Mouse (Mus musculus): ENCODE measurements at regions not wholly inside any gene's neighbourhood (a gene's known extent, or its start where the extent isn't known, plus 50 kb on each side); places are given as distances from the start of the nearest gene placed in this dataset.

DNA sequence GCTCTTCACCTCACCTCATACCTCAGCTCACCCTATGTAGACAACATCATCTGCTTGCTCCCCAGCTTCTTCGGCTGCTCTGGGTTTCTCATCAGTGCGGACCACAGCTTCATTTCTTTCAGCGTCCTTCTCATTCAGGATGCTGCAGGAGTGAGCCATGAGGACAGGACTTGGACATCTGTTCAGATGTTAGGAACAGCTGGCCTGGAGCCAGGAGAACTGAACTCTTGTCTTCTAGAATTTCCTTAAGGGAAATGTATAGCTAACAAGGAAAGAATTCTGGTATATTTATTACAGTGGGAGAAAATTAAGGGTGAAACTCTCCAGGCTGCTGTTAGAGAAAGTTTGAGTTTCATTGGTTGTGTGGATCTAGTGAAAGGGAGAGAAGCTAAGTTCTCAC is 167.1 kb downstream of the Drd1 start:
- Histone ChIP-seq H3K36me3 (ENCODE audit: control insufficient read depth, insufficient read depth, low read length) (no peaks in the 10 kb centered on the region), H3K27me3 (ENCODE audit: control insufficient read depth, insufficient read depth, low read length) (no peaks in the 10 kb centered on the region), H3K4me3 (ENCODE audit: control insufficient read depth, insufficient read depth, low read length) (no peak overlapping the region), H3K27ac (ENCODE audit: control insufficient read depth, insufficient read depth, low read length) (no peak overlapping the region), H3K4me1 (replicated peaks; ENCODE audit: control insufficient read depth, insufficient read depth, low read length) (no peaks in the 10 kb centered on the region)
- 98% methylated on average over 3 of the region's 3 CpGs for WGBS
- no peak for DNase-seq
- TF ChIP-seq POLR2A (IDR thresholded peaks at IDR 0.05; ENCODE audit: control insufficient read depth, extremely low read depth, insufficient read depth, low read length, poor library complexity) (no peak), CTCF (IDR thresholded peaks at IDR 0.05; ENCODE audit: borderline replicate concordance, control insufficient read depth, extremely low read depth, insufficient read depth, low read length, poor library complexity) (no peak)

DNA sequence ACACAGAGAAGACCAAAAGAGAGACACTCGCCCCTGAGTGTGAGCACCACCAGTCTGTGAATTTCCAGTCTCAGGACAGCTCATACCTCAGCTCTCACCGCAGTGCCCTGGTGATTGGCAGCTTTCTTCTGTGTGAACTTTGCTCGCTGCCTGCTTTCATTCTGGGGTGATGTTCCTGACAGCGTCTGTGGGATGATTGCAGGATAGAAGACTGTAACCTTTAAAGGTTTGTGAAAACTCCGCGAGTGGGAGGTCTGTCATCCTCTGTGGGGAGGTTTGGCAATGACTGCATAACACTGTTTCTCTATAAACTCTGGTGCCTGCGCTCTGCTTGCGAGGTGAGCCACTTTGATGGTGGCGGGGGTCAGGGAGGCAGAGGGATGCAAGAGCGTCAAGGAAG is 169.7 kb downstream of the Drd1 start:
- no peak for TF ChIP-seq CTCF (IDR thresholded peaks at IDR 0.05; ENCODE audit: borderline replicate concordance, control insufficient read depth, extremely low read depth, insufficient read depth, low read length, poor library complexity)
- no peak for TF ChIP-seq POLR2A (IDR thresholded peaks at IDR 0.05; ENCODE audit: control insufficient read depth, extremely low read depth, insufficient read depth, low read length, poor library complexity)
- no peaks in the 10 kb centered on the region for H3K36me3 ChIP-seq (ENCODE audit: control insufficient read depth, insufficient read depth, low read length)
- no peaks in the 10 kb centered on the region for H3K4me1 ChIP-seq (replicated peaks; ENCODE audit: control insufficient read depth, insufficient read depth, low read length)
- no peak overlapping the region for H3K27ac ChIP-seq (ENCODE audit: control insufficient read depth, insufficient read depth, low read length)
- WGBS, result 95% methylated on average over 10 of the region's 10 CpGs
- DNase-seq, result no peak
- H3K27me3 ChIP-seq (ENCODE audit: control insufficient read depth, insufficient read depth, low read length), result no peaks in the 10 kb centered on the region
- H3K4me3 ChIP-seq (ENCODE audit: control insufficient read depth, insufficient read depth, low read length), result no peak overlapping the region

DNA sequence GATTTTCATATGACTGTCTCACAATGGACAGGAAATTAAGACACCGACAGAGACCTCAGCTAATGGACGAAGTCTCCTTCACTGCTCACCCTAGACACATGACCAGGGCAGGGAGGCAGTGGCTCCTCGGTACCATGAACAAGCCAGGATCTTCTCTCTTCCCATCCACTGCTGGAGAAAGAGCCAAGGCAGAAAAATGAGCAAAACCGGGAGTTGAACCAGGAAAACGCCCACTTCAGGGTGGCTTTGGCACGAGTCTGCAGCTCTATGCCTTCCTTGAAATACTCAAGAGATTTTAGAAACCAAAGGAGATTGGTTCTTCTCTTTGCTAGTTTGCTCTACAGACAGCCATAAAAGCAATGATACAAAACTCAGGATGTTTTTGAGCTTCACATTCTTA is 172.3 kb downstream of the Drd1 start:
- H3K4me3 ChIP-seq (ENCODE audit: control insufficient read depth, insufficient read depth, low read length), result no peak overlapping the region
- H3K27ac ChIP-seq (ENCODE audit: control insufficient read depth, insufficient read depth, low read length), result no peak overlapping the region
- no peaks in the 10 kb centered on the region for H3K36me3 ChIP-seq (ENCODE audit: control insufficient read depth, insufficient read depth, low read length)
- DNase-seq, result no peak
- H3K4me1 ChIP-seq (replicated peaks; ENCODE audit: control insufficient read depth, insufficient read depth, low read length), result no peaks in the 10 kb centered on the region
- H3K27me3 ChIP-seq (ENCODE audit: control insufficient read depth, insufficient read depth, low read length), result no peaks in the 10 kb centered on the region
- WGBS, result 88% methylated on average over 6 of the region's 6 CpGs
- TF ChIP-seq POLR2A (IDR thresholded peaks at IDR 0.05; ENCODE audit: control insufficient read depth, extremely low read depth, insufficient read depth, low read length, poor library complexity) (no peak), CTCF (IDR thresholded peaks at IDR 0.05; ENCODE audit: borderline replicate concordance, control insufficient read depth, extremely low read depth, insufficient read depth, low read length, poor library complexity) (no peak)

DNA sequence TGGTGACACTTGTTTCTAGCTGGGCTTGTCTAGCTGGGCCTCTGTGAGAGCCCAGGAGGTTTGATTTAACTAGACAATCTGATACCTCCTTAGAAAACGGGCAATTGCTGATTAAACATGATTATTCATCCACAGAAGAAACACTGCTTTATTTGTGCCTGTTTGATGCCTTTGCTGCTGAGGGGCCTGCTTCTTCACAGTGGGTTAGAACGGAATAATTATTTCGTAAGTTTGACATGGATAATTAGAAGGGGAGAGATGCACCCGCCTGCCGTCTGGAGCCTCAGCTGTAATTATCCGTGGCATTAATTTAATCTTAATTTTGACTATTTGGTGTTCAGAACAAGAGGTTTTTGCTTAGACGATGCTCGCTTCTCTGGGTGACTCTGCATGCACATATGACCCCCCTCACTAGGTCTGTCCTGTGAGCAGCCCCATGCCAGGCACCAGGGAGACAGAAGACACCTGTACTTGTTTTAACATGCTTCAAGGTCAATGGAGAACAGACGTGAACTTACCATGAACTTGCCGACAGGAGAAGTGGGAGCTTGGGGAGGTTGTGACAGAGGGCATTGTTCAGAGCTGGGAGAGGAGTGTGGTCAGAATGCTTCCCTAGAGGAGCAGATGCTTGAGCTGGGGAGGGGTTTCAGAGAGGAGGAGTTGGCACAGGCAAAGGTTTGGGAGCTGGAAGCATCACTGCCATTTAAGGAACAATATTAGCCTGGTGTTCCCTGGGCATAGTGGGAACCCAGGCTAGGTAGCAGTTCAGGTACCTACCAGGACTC is 174.8 kb downstream of the Drd1 start:
- no peak for DNase-seq
- H3K27me3 ChIP-seq (ENCODE audit: control insufficient read depth, insufficient read depth, low read length), result no peaks in the 10 kb centered on the region
- no peaks in the 10 kb centered on the region for H3K4me1 ChIP-seq (replicated peaks; ENCODE audit: control insufficient read depth, insufficient read depth, low read length)
- H3K4me3 ChIP-seq (ENCODE audit: control insufficient read depth, insufficient read depth, low read length), result no peak overlapping the region
- 91% methylated on average over 10 of the region's 10 CpGs for WGBS
- no peak overlapping the region for H3K27ac ChIP-seq (ENCODE audit: control insufficient read depth, insufficient read depth, low read length)
- no peaks in the 10 kb centered on the region for H3K36me3 ChIP-seq (ENCODE audit: control insufficient read depth, insufficient read depth, low read length)
- TF ChIP-seq POLR2A (IDR thresholded peaks at IDR 0.05; ENCODE audit: control insufficient read depth, extremely low read depth, insufficient read depth, low read length, poor library complexity) (no peak), CTCF (IDR thresholded peaks at IDR 0.05; ENCODE audit: borderline replicate concordance, control insufficient read depth, extremely low read depth, insufficient read depth, low read length, poor library complexity) (no peak)

DNA sequence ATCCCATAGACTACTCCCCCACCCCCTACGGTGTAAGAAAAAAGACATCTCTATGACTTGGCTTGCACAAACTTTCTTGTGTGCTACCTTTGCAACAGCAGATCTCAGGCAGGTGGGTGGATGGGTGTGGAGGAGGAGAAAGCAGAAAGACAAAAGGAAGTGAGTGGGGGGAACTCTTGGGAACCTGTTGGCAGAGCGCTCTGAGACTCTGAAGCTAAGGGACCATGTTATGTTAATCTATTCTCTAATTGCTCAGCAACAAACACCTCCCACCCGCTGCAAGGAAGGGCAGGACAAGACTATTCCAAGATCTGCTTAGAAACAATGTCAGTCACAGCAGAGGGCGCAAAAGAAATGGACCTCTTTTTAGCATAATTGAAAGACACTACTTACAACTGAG is 180.0 kb downstream of the Drd1 start:
- Histone ChIP-seq H3K27ac (ENCODE audit: control insufficient read depth, insufficient read depth, low read length) (no peak overlapping the region), H3K36me3 (ENCODE audit: control insufficient read depth, insufficient read depth, low read length) (no peaks in the 10 kb centered on the region), H3K4me1 (replicated peaks; ENCODE audit: control insufficient read depth, insufficient read depth, low read length) (no peaks in the 10 kb centered on the region), H3K27me3 (ENCODE audit: control insufficient read depth, insufficient read depth, low read length) (no peaks in the 10 kb centered on the region), H3K4me3 (ENCODE audit: control insufficient read depth, insufficient read depth, low read length) (no peak overlapping the region)
- DNase-seq, result no peak
- TF ChIP-seq CTCF (IDR thresholded peaks at IDR 0.05; ENCODE audit: borderline replicate concordance, control insufficient read depth, extremely low read depth, insufficient read depth, low read length, poor library complexity) (no peak), POLR2A (IDR thresholded peaks at IDR 0.05; ENCODE audit: control insufficient read depth, extremely low read depth, insufficient read depth, low read length, poor library complexity) (no peak)
- WGBS, result 92% methylated on average over 4 of the region's 4 CpGs

DNA sequence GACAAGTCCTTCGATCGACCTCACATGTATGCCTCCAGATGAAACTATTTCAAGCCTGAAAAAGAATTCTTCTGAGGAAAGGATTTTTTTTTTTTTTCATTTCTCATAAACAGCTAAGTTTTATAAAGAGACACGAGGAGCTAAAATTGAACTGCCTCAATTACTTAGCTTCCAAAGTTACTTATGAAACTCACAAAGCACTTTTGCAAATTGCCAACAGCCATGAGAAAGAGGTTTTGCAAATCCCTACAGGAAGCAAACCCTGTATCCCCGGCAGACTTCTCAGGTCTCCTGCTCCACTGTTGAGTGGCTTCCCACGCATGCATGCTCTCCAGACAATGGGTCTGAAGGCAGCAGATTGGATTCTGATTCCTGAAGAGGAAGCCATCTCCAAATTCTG is 190.2 kb downstream of the Drd1 start:
- Histone ChIP-seq H3K4me1 (replicated peaks; ENCODE audit: control insufficient read depth, insufficient read depth, low read length) (no peaks in the 10 kb centered on the region), H3K27ac (ENCODE audit: control insufficient read depth, insufficient read depth, low read length) (no peak overlapping the region), H3K36me3 (ENCODE audit: control insufficient read depth, insufficient read depth, low read length) (no peaks in the 10 kb centered on the region), H3K27me3 (ENCODE audit: control insufficient read depth, insufficient read depth, low read length) (no peaks in the 10 kb centered on the region), H3K4me3 (ENCODE audit: control insufficient read depth, insufficient read depth, low read length) (no peak overlapping the region)
- 85% methylated on average over 5 of the region's 5 CpGs for WGBS
- DNase-seq, result no peak
- TF ChIP-seq POLR2A (IDR thresholded peaks at IDR 0.05; ENCODE audit: control insufficient read depth, extremely low read depth, insufficient read depth, low read length, poor library complexity) (no peak), CTCF (IDR thresholded peaks at IDR 0.05; ENCODE audit: borderline replicate concordance, control insufficient read depth, extremely low read depth, insufficient read depth, low read length, poor library complexity) (no peak)

DNA sequence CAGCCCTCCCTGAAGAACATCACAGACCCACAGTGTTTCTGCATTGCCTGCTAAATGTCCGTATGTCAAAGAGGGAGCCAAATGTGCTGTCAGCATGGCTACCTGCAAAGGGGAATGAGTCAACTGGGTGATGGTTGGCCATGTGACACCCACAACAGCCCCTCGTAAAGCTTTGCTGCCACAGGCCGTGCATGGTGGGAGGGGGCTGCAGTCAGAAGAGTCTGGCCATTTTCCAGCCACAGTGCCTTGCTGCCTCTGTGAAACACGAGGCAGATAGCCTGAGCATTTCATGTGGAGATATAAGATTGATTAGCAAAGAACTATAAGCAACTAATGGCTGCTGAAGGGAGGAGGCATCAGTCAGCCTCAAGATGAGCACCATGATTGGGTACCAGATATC is 193.2 kb downstream of the Drd1 start:
- TF ChIP-seq POLR2A (IDR thresholded peaks at IDR 0.05; ENCODE audit: control insufficient read depth, extremely low read depth, insufficient read depth, low read length, poor library complexity), result no peak
- TF ChIP-seq CTCF (IDR thresholded peaks at IDR 0.05; ENCODE audit: borderline replicate concordance, control insufficient read depth, extremely low read depth, insufficient read depth, low read length, poor library complexity), result no peak
- H3K36me3 ChIP-seq (ENCODE audit: control insufficient read depth, insufficient read depth, low read length), result no peaks in the 10 kb centered on the region
- 64% methylated on average over 4 of the region's 4 CpGs for WGBS

More for the DNA sequence above, 193.2 kb downstream of the Drd1 start:
- Histone ChIP-seq H3K4me1 (replicated peaks; ENCODE audit: control insufficient read depth, insufficient read depth, low read length) (no peaks in the 10 kb centered on the region), H3K27ac (ENCODE audit: control insufficient read depth, insufficient read depth, low read length) (no peak overlapping the region), H3K4me3 (ENCODE audit: control insufficient read depth, insufficient read depth, low read length) (no peak overlapping the region), H3K27me3 (ENCODE audit: control insufficient read depth, insufficient read depth, low read length) (no peaks in the 10 kb centered on the region)
- no peak for DNase-seq

Data from thymus, adult 2 months (tissue).